Mouse (Mus musculus) G1E-ER4 (cell line): ENCODE results near the gene 4931414P19Rik. TPM values are rescaled to one million over a fixed set of nuclear protein-coding genes. Genes with fewer than 3 reads are reported as not detected.

Experiments used
- GATA1 ChIP-seq: IDR thresholded peaks from one replicate; pipeline ENCODE4 v1.8.0; 2012; ENCODE audit warnings: low read length, inconsistent platforms
- polyA plus RNA-seq: library from polyadenylated mRNA; stranded (reverse); fragments of >175 nt; gene quantifications from 2 replicates; pipeline ENCODE4 v1.2.3, GENCODE M21; 2012

The 4931414P19Rik gene
- polyA plus RNA-seq, 1 experiment = 19.6 TPM

GRCm38 (mm10) chr14:54538580-54538979 lies 67.2 kb downstream of the 4931414P19Rik start:
- TF ChIP-seq GATA1 = no peak

Other genes with a start within 250 kb of the 4931414P19Rik start
- gene Oxa1l, start 245.2 kb downstream of the 4931414P19Rik start, polyA plus RNA-seq = 164 and 228 TPM in 2 replicates
- 0.21 and 0.33 TPM in 2 replicates for gene Slc7a7, start 188.2 kb downstream of the 4931414P19Rik start, polyA plus RNA-seq
- gene Mrpl52, start 179.1 kb downstream of the 4931414P19Rik start, polyA plus RNA-seq = 2,065 and 2,909 TPM in 2 replicates
- gene Mmp14, start 174.4 kb downstream of the 4931414P19Rik start, polyA plus RNA-seq = 151 and 178 TPM in 2 replicates
- 345 and 440 TPM in 2 replicates for gene Lrp10, start 141.9 kb downstream of the 4931414P19Rik start, polyA plus RNA-seq
- gene Rem2, start 129.9 kb downstream of the 4931414P19Rik start, polyA plus RNA-seq = 0.31 and 0.32 TPM in 2 replicates
- gene Prmt5, start 88.5 kb downstream of the 4931414P19Rik start, polyA plus RNA-seq = 166 and 236 TPM in 2 replicates
- 37.7 and 58.3 TPM in 2 replicates for gene Haus4, start 51.4 kb downstream of the 4931414P19Rik start, polyA plus RNA-seq
- 0.08 and 0.12 TPM in 2 replicates for gene Ajuba, start 28.4 kb downstream of the 4931414P19Rik start, polyA plus RNA-seq
- gene Psmb5, start 12.0 kb upstream of the 4931414P19Rik start, polyA plus RNA-seq = 193 and 266 TPM in 2 replicates
- gene Psmb11, start 15.4 kb upstream of the 4931414P19Rik start, polyA plus RNA-seq = not detected in 2 replicates
- not detected in 2 replicates for gene Gm17606, start 35.0 kb upstream of the 4931414P19Rik start, polyA plus RNA-seq
- 2.3 and 2.8 TPM in 2 replicates for gene Cdh24, start 35.4 kb upstream of the 4931414P19Rik start, polyA plus RNA-seq
- 6.6 and 9.8 TPM in 2 replicates for gene 1700123O20Rik, start 80.2 kb upstream of the 4931414P19Rik start, polyA plus RNA-seq
- gene Acin1, start 80.9 kb upstream of the 4931414P19Rik start, polyA plus RNA-seq = 516 and 685 TPM in 2 replicates
- not detected in 2 replicates for gene Gm29776, start 92.8 kb upstream of the 4931414P19Rik start, polyA plus RNA-seq
- gene Cebpe, start 106.2 kb upstream of the 4931414P19Rik start, polyA plus RNA-seq = not detected in 2 replicates
- 79.2 and 81.1 TPM in 2 replicates for gene Slc7a8, start 176.0 kb upstream of the 4931414P19Rik start, polyA plus RNA-seq
- gene Rnf212b, start 208.1 kb upstream of the 4931414P19Rik start, polyA plus RNA-seq = not detected in 2 replicates